Mouse (Mus musculus) kidney, embryonic 16.5 days (tissue): ENCODE data around the gene Abca9. TPM values are rescaled to one million over a fixed set of nuclear protein-coding genes. Genes with fewer than 3 reads are reported as not detected.

Experiments
- ATAC-seq: fragments of 200-750 bp; cut with Nextera tagmentation; 2 replicates; pipeline ENCODE4 v1.8.0; 2017; ENCODE audit warnings: moderate TSS enrichment; ENCODE audit not compliant: low FRiP score, low TSS enrichment
- H3K27ac ChIP-seq: fragments of 300-500 bp; sonication (generic); 2 replicates; pipeline ENCODE4 v1.5.1; 2014; ENCODE audit warnings: low read length
- H3K27me3 ChIP-seq: fragments of 300-500 bp; sonication (generic); 2 replicates; pipeline ENCODE4 v1.6.1; 2014; ENCODE audit warnings: low read length, control low read depth, mixed read lengths; ENCODE audit not compliant: insufficient read depth
- H3K36me3 ChIP-seq: fragments of 300-500 bp; sonication (generic); 2 replicates; pipeline ENCODE4 v1.6.1; 2014; ENCODE audit warnings: low read length, control low read depth, mixed read lengths; ENCODE audit not compliant: insufficient read depth
- H3K4me1 ChIP-seq: fragments of 300-500 bp; sonication (generic); 2 replicates; pipeline ENCODE4 v1.6.1; 2014; ENCODE audit warnings: low read length, control low read depth, mixed read lengths; ENCODE audit not compliant: insufficient read depth
- H3K4me2 ChIP-seq: fragments of 300-500 bp; sonication (generic); replicated peaks from 2 replicates; pipeline ENCODE4 v1.6.1; 2014; ENCODE audit warnings: low read depth, low read length
- H3K4me3 ChIP-seq: fragments of 300-500 bp; sonication (generic); 2 replicates; pipeline ENCODE4 v1.5.1; 2014; ENCODE audit warnings: mild to moderate bottlenecking, low read length
- H3K9ac ChIP-seq: fragments of 300-500 bp; sonication (generic); replicated peaks from 2 replicates; pipeline ENCODE4 v1.6.1; 2014; ENCODE audit warnings: low read length
- H3K9me3 ChIP-seq: fragments of 300-500 bp; sonication (generic); 2 replicates; pipeline ENCODE4 v1.6.1; 2016; ENCODE audit warnings: low read length, control low read depth
- WGBS: fragments of 180-500 bp; shearing (Covaris S2); extraction: QIAGEN DNeasy Blood & Tissue Kit; methylation state at CpG from one replicate; pipeline ENCODE4 v1.1.7; 2014; 5-methylcytosine and 5-hydroxymethylcytosine counted together
- polyA plus RNA-seq: library from polyadenylated mRNA; unstranded; fragments of >200 nt; fragmentation: Nextera tagmentation; extraction: Ambion mirVana; gene quantifications from 2 replicates; pipeline ENCODE4 v1.2.1, GENCODE M21; 2015

The Abca9 gene
- polyA plus RNA-seq, 1 experiment from 2014 or later, result 1.0 TPM

- H3K27me3 ChIP-seq, result no peaks in the 10 kb centered on the region
- no peak overlapping the region for H3K4me3 ChIP-seq
- no peaks in the 10 kb centered on the region for H3K9me3 ChIP-seq
- no peak for ATAC-seq
- H3K4me1 ChIP-seq, result no peaks in the 10 kb centered on the region
- H3K9ac ChIP-seq, result no peak overlapping the region
- no peak overlapping the region for H3K4me2 ChIP-seq
- WGBS, result 94% methylated on average over 11 of the region's 11 CpGs
- H3K36me3 ChIP-seq, result no peaks in the 10 kb centered on the region
- H3K27ac ChIP-seq, result no peak overlapping the region
Measured at GRCm38 (mm10) chr11:110155985-110156384, 12.0 kb downstream of the Abca9 start.

- no peaks in the 10 kb centered on the region; the same call in 1 of the 2 replicates for H3K9me3 ChIP-seq
- no peak for ATAC-seq
Measured at GRCm38 (mm10) chr11:110147640-110148039, 20.4 kb downstream of the Abca9 start.

GRCm38 (mm10) chr11:110145421-110145820, 22.6 kb downstream of the Abca9 start:
- ATAC-seq, result no peak
- Histone ChIP-seq H3K9me3 (no peaks in the 10 kb centered on the region; the same call in 1 of the 2 replicates), H3K9ac (no peak overlapping the region), H3K4me1 (no peaks in the 10 kb centered on the region), H3K4me3 (no peak overlapping the region), H3K27me3 (no peaks in the 10 kb centered on the region), H3K27ac (no peak overlapping the region), H3K4me2 (no peak overlapping the region), H3K36me3 (no peaks in the 10 kb centered on the region)
- WGBS, result 80% methylated on average over 11 of the region's 11 CpGs

More at GRCm38 (mm10) chr11:110147640-110148039, 20.4 kb downstream of the Abca9 start:
- no peak overlapping the region for H3K9ac ChIP-seq
- no peak overlapping the region for H3K27ac ChIP-seq
- H3K4me1 ChIP-seq, result no peaks in the 10 kb centered on the region
- H3K4me2 ChIP-seq, result no peak overlapping the region
- H3K27me3 ChIP-seq, result no peaks in the 10 kb centered on the region
- 92% methylated on average over 5 of the region's 5 CpGs for WGBS
- no peaks in the 10 kb centered on the region for H3K36me3 ChIP-seq
- no peak overlapping the region for H3K4me3 ChIP-seq

- no peaks in the 10 kb centered on the region for H3K9me3 ChIP-seq
- H3K9ac ChIP-seq, result no peak overlapping the region
- no peaks in the 10 kb centered on the region for H3K4me1 ChIP-seq
- no peak for ATAC-seq
- WGBS, result 77% methylated on average over 5 of the region's 5 CpGs
- H3K27me3 ChIP-seq, result no peaks in the 10 kb centered on the region
- H3K36me3 ChIP-seq, result no peaks in the 10 kb centered on the region
- H3K4me3 ChIP-seq, result no peak overlapping the region
- no peak overlapping the region for H3K27ac ChIP-seq
- no peak overlapping the region for H3K4me2 ChIP-seq
Measured at GRCm38 (mm10) chr11:110130760-110131159, 37.2 kb downstream of the Abca9 start.

GRCm38 (mm10) chr11:110111137-110111536, 56.9 kb downstream of the Abca9 start:
- Histone ChIP-seq H3K36me3 (no peaks in the 10 kb centered on the region), H3K4me2 (no peak overlapping the region), H3K27me3 (no peaks in the 10 kb centered on the region), H3K4me3 (no peak overlapping the region), H3K9me3 (no peaks in the 10 kb centered on the region), H3K27ac (no peak overlapping the region), H3K4me1 (no peaks in the 10 kb centered on the region), H3K9ac (no peak overlapping the region)
- ATAC-seq, result no peak
- WGBS, result 66% methylated on average over 4 of the region's 4 CpGs

- H3K36me3 ChIP-seq, result no peaks in the 10 kb centered on the region
Measured at GRCm38 (mm10) chr11:110101437-110101836, 66.6 kb downstream of the Abca9 start.

GRCm38 (mm10) chr11:110098901-110099300, 69.1 kb downstream of the Abca9 start:
- Histone ChIP-seq H3K9ac (no peak overlapping the region), H3K4me2 (no peak overlapping the region), H3K9me3 (no peaks in the 10 kb centered on the region), H3K4me3 (no peak overlapping the region), H3K4me1 (no peaks in the 10 kb centered on the region), H3K27me3 (no peaks in the 10 kb centered on the region), H3K36me3 (no peaks in the 10 kb centered on the region), H3K27ac (no peak overlapping the region)
- no peak for ATAC-seq
- WGBS, result 79% methylated on average over 4 of the region's 4 CpGs

More at GRCm38 (mm10) chr11:110101437-110101836, 66.6 kb downstream of the Abca9 start:
- no peak overlapping the region for H3K4me3 ChIP-seq
- no peaks in the 10 kb centered on the region for H3K9me3 ChIP-seq
- H3K4me2 ChIP-seq, result no peak overlapping the region
- no peak for ATAC-seq
- no peaks in the 10 kb centered on the region for H3K27me3 ChIP-seq
- H3K9ac ChIP-seq, result no peak overlapping the region
- no peak overlapping the region for H3K27ac ChIP-seq
- H3K4me1 ChIP-seq, result no peaks in the 10 kb centered on the region
- WGBS, result 82% methylated on average over 7 of the region's 7 CpGs

GRCm38 (mm10) chr11:110097465-110097864, 70.5 kb downstream of the Abca9 start:
- 60% methylated on average over 6 of the region's 6 CpGs for WGBS
- Histone ChIP-seq H3K9me3 (no peaks in the 10 kb centered on the region), H3K36me3 (no peaks in the 10 kb centered on the region), H3K4me1 (no peaks in the 10 kb centered on the region), H3K4me3 (no peak overlapping the region), H3K4me2 (no peak overlapping the region), H3K9ac (no peak overlapping the region), H3K27me3 (no peaks in the 10 kb centered on the region), H3K27ac (no peak overlapping the region)
- ATAC-seq, result no peak

GRCm38 (mm10) chr11:110095858-110096257, 72.1 kb downstream of the Abca9 start, which contains the start of gene Abca8a:
Abca8a (minus strand) TSS chr11:110095978.
- Histone ChIP-seq H3K9me3 (no peaks in the 10 kb centered on the region), H3K9ac (no peak within 1 kb of the TSS), H3K36me3 (no peaks in the 10 kb centered on the region), H3K4me3 (no peak within 1 kb of the TSS), H3K4me2 (no peak within 1 kb of the TSS), H3K27ac (no peak within 1 kb of the TSS), H3K27me3 (no peaks in the 10 kb centered on the region), H3K4me1 (no peaks in the 10 kb centered on the region)
- 77% methylated on average over 5 of the region's 5 CpGs for WGBS
- no peak for ATAC-seq

- H3K9ac ChIP-seq, result no peak overlapping the region
- no peak overlapping the region for H3K4me3 ChIP-seq
- no peak for ATAC-seq
- H3K27me3 ChIP-seq, result no peaks in the 10 kb centered on the region
- no peak overlapping the region for H3K27ac ChIP-seq
- no peaks in the 10 kb centered on the region for H3K4me1 ChIP-seq
- no peaks in the 10 kb centered on the region for H3K9me3 ChIP-seq
- H3K4me2 ChIP-seq, result no peak overlapping the region
- H3K36me3 ChIP-seq, result no peaks in the 10 kb centered on the region
- WGBS, result 67% methylated on average over 7 of the region's 7 CpGs
Measured at GRCm38 (mm10) chr11:110094846-110095380, 73.1 kb downstream of the Abca9 start.
